Mouse (Mus musculus): ENCODE measurements around the gene Rarres2. TPM values are rescaled to one million over a fixed set of nuclear protein-coding genes. Genes with fewer than 3 reads are reported as not detected.

Rarres2 gene
- polyA plus RNA-seq (2015; fragmentation: Nextera tagmentation; extraction: Ambion mirVana): 55.4 and 68.7 TPM in 2 replicates

DNA sequence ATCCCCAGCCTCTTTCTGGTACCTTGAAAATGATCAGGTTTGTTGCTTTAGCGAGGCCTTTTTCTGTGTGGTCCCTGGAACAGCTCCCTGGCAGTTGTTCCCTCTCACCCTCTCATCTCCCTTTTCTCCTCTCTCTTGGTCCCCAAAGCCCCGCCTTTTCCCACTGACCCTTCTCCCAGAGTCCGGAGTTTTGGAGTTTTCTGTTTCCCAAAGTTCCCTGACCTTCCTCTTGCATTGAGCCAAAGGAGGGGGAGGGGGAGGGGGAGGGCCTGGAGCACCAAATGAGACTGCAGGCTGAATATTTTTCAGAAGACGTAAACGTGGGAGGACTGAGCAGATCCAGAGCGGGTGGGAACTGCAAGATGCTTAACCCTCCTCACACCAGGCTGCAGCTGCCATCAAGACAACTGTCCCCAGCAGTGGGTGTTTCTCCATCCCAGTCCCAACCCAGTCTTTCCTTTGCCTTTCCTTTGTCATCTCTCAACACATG lies at the start of gene Rarres2:
TSS of gene Rarres2 (minus strand) at position 218 of the 490 bp plus-strand sequence.
- no peaks in the 10 kb centered on the region for H3K9me3 ChIP-seq (replicated peaks)
- peak within 1 kb of the TSS; percentile 47 for H3K4me2 ChIP-seq
- peaks cover 43% of the 10 kb centered on the region for H3K4me1 ChIP-seq
- 10% methylated on average over 6 of the region's 6 CpGs for WGBS
- no peaks in the 10 kb centered on the region for H3K36me3 ChIP-seq
- H3K27me3 ChIP-seq: no peaks in the 10 kb centered on the region
- H3K27ac ChIP-seq: peak within 1 kb of the TSS; percentile 75
- H3K9ac ChIP-seq: no peak within 1 kb of the TSS
- ATAC-seq (replicated peaks; ENCODE audit: low FRiP score): peak; percentile 58
- H3K4me3 ChIP-seq (replicated peaks): peak within 1 kb of the TSS; percentile 12

DNA sequence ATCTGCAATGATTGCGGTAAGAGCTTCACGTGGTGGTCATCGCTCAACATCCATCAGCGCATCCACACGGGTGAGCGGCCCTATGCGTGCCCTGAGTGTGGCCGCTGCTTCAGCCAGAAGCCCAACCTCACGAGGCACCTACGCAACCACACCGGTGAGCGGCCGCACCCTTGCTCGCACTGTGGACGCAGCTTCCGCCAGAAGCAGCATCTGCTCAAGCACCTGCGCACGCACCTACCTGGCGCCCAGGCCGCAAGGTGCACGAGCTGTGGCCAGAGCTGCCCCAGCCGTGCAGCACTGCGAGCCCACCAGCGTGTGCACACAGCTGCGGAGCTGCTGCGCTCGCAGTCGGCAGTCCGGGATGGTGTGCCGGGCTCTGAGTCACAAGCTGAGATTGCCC lies 47.4 kb upstream of the Rarres2 start:
- H3K9ac ChIP-seq: no peak overlapping the region
- H3K9me3 ChIP-seq (replicated peaks): no peaks in the 10 kb centered on the region
- H3K4me1 ChIP-seq: no peaks in the 10 kb centered on the region
- no peak overlapping the region for H3K27ac ChIP-seq
- H3K27me3 ChIP-seq: no peaks in the 10 kb centered on the region
- no peak overlapping the region for H3K4me2 ChIP-seq
- no peak overlapping the region for H3K4me3 ChIP-seq (replicated peaks)
- ATAC-seq (replicated peaks; ENCODE audit: low FRiP score): no peak
- 93% methylated on average over 30 of the region's 30 CpGs for WGBS
- peaks cover 29% of the 10 kb centered on the region for H3K36me3 ChIP-seq

DNA sequence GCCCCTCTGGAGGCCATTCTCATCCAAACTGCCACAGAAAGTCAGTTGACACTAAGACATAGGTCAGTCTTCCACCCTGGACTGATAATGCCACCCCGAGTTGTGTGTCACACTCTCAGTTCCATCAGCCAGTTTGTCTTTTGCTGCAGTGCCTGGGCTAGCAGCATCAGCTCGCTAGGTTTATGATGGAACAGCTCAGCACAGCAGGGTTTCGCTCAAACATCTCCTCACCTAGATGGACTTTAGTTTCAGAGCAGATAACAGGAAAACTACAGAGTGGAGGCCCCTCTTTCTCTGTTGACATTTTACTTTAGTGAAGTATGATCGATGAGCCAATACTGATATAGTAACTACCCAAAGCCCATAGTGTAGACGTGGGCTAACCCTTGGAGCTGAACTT lies 42.2 kb upstream of the Rarres2 start:
- ATAC-seq (replicated peaks; ENCODE audit: low FRiP score): no peak
- WGBS: 91% methylated on average over 5 of the region's 5 CpGs

DNA sequence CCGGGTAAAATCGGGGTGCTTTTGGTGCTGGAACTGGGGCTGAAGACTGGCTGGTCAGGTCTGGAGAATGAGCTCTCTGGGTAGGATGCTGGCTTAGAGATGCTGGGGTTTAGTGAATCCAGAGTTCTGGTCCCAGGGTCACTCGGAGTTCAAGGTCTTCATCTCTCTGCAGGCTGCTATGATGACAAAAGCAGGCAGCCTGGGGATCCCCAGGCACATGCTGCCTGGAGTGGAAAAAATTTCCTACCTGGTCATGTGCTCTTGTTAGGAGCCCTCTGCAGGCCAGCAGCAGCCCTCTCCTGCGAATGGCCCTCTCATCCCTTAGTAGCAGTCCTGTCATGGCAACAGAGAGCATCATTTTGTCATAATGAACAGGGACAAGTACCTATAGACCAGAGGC lies 40.9 kb upstream of the Rarres2 start:
- WGBS: 95% methylated on average over 4 of the region's 4 CpGs
- no peaks in the 10 kb centered on the region for H3K27me3 ChIP-seq
- ATAC-seq (replicated peaks; ENCODE audit: low FRiP score): no peak
- H3K4me1 ChIP-seq: no peaks in the 10 kb centered on the region
- H3K36me3 ChIP-seq: peaks cover 23% of the 10 kb centered on the region
- H3K27ac ChIP-seq: no peak overlapping the region
- H3K4me2 ChIP-seq: no peak overlapping the region
- H3K9me3 ChIP-seq (replicated peaks): no peaks in the 10 kb centered on the region
- no peak overlapping the region for H3K9ac ChIP-seq
- no peak overlapping the region for H3K4me3 ChIP-seq (replicated peaks)

More for the DNA sequence above, 42.2 kb upstream of the Rarres2 start:
- H3K36me3 ChIP-seq: peaks cover 32% of the 10 kb centered on the region
- H3K27ac ChIP-seq: no peak overlapping the region
- no peaks in the 10 kb centered on the region for H3K9me3 ChIP-seq (replicated peaks)
- H3K4me3 ChIP-seq (replicated peaks): no peak overlapping the region
- no peak overlapping the region for H3K4me2 ChIP-seq
- no peaks in the 10 kb centered on the region for H3K27me3 ChIP-seq
- no peak overlapping the region for H3K9ac ChIP-seq
- no peaks in the 10 kb centered on the region for H3K4me1 ChIP-seq

DNA sequence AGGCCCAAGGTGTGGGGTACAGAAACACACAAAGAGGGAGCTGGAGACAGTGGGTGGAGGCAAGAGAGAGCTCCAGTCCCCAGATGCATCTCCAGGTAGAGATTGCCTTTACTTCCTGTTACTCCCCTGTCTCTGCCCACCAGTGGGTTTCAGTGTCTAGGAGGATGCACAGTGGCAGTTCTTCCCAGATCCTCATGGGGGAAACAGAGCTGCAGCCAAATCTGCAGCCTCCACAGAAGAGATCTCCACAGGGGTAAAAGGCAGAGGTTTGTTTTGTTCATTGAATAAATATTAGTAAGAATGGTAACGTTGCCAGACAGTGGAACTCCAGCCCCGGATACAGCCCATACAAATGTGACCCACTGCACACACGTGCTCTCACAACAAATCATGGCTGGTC lies 38.1 kb upstream of the Rarres2 start:
- H3K4me2 ChIP-seq: no peak overlapping the region
- peaks cover 23% of the 10 kb centered on the region for H3K36me3 ChIP-seq
- 87% methylated on average over 3 of the region's 3 CpGs for WGBS
- no peaks in the 10 kb centered on the region for H3K9me3 ChIP-seq (replicated peaks)
- no peaks in the 10 kb centered on the region for H3K4me1 ChIP-seq
- H3K27ac ChIP-seq: no peak overlapping the region
- H3K9ac ChIP-seq: no peak overlapping the region
- H3K4me3 ChIP-seq (replicated peaks): no peak overlapping the region
- H3K27me3 ChIP-seq: no peaks in the 10 kb centered on the region
- no peak for ATAC-seq (replicated peaks; ENCODE audit: low FRiP score)

DNA sequence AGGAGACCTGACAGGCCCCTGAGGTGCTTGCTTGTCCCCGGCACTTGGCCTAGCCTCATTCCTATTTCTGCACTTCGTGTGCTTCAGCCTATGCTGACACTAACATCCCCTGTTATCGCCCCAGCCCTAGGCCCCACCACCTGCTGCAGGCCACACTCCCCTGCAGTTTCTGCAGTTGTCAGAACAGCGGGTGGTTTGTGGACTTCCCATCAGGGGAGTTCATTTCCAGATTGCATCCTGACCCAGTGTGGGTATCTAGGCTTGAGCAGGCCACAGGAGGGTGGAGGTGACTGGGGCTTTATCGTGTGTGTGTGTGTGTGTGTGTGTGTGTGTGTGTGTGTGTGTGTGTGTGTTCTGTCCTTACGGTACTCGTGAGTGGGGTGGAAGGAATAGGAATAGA lies 36.9 kb upstream of the Rarres2 start:
- 83% methylated on average over 7 of the region's 7 CpGs for WGBS
- Histone ChIP-seq H3K9ac (no peak overlapping the region), H3K27me3 (no peaks in the 10 kb centered on the region), H3K4me2 (no peak overlapping the region), H3K9me3 (replicated peaks) (no peaks in the 10 kb centered on the region), H3K27ac (no peak overlapping the region), H3K4me3 (replicated peaks) (no peak overlapping the region), H3K4me1 (no peaks in the 10 kb centered on the region), H3K36me3 (peaks cover 20% of the 10 kb centered on the region)
- no peak for ATAC-seq (replicated peaks; ENCODE audit: low FRiP score)

DNA sequence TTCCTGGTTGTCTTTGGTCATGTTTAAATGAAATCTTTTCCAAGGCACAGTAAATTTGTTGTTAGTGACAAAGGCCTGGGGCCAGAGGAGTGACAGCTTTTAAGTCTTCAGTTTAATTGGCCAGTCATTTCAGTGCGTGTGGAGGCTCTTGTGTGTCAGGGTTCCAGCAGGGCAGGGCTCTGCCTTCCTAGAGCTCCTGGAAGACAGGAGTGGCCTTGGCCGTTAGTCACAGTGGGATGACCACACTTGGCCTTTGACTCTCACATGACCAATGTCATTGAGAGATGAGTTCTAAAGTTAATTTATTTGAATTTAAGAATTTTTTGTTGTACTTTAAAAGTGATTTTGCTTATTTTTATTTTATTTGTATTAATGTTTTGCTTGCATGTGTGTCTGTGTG lies 35.5 kb upstream of the Rarres2 start:
- Histone ChIP-seq H3K9ac (no peak overlapping the region), H3K36me3 (peaks cover 8% of the 10 kb centered on the region; the same call in 1 of the 2 replicates), H3K27me3 (no peaks in the 10 kb centered on the region), H3K4me2 (no peak overlapping the region), H3K27ac (no peak overlapping the region), H3K4me3 (replicated peaks) (no peak overlapping the region), H3K4me1 (no peaks in the 10 kb centered on the region), H3K9me3 (replicated peaks) (no peaks in the 10 kb centered on the region)
- 52% methylated on average over 2 of the region's 2 CpGs for WGBS
- ATAC-seq (replicated peaks; ENCODE audit: low FRiP score): no peak

DNA sequence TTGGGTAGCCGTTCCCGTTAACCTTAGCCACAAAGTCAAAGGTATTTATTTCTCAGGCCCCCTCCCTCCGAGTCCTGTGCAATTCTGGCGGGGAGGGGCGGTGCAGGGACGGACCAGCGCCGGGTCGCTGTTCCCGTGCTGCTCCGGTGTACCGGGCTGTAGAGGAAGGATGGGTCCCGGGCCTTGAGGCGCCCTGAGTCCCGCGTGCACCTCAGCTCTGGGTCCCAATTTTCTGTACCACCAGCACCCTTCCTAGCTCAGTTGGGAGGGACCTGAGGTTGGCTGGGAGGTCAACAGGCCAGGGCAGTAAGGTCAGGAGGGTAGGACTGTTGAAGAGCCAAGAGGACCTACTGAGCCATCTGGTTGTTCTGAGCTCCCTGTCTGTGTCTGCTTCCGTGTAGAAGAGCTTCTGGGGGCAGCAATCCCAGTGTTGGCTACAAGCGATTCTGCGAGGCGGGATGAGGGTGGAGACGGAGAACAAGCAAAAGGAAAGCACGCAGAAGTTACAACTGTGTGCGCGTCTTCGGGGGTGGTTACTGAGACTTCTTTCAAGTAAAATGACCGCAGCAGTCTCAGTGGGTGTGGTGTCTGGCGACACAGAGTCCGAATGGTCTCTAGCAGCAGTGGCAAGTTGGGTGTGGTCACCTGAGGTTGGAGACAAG lies 29.6 kb upstream of the Rarres2 start:
- peaks cover 10% of the 10 kb centered on the region for H3K9me3 ChIP-seq (replicated peaks)
- peak overlapping the region; percentile 65 for H3K4me3 ChIP-seq (replicated peaks)
- peak overlapping the region; percentile 70 for H3K9ac ChIP-seq
- peak; percentile 80 for ATAC-seq (replicated peaks; ENCODE audit: low FRiP score)
- H3K4me1 ChIP-seq: peaks cover 17% of the 10 kb centered on the region
- H3K36me3 ChIP-seq: peaks cover 41% of the 10 kb centered on the region
- no peaks in the 10 kb centered on the region for H3K27me3 ChIP-seq
- H3K27ac ChIP-seq: peak overlapping the region; percentile 65
- WGBS: 1% methylated on average over 28 of the region's 28 CpGs
- H3K4me2 ChIP-seq: peak overlapping the region; percentile 87

DNA sequence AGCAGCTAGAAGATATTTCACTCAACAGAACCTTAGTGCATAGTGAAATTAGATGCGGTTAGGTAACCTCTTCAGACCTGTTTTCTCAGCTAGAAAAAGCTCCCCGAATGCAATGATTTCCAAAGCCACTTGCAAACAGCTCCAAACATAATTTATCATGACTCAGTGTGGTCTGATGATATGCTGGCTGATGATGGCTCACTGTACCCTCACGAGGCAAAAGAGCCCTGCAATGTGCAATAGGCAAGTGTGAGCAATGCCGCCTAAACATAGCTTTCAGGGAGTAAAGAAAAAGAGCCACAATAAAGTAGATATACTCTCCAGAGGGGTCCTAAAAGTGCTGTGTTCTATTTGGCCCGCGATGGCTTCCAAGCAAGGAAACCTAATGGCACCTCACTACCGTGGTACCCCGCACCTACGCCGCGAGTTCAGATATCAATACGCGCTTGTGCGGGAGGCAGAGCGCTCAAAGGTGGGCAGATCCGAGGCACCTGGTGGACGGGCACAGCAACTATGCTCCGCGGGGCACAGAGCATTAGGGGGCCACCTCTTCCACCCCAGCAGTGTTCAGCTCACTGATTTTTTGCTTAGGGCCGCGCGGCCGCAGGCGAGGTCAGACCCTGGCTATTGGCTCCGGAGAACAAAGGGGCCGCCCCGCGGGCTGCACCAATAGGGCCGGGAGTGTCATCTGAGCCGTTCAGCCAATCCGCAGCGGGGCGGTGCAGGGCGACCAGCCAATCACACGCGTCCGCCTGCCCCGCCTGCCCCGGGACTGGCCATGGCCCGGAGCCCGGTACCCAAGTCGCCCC lies 28.9 kb upstream of the Rarres2 start, which contains the start of gene Zfp775:
TSS of gene Zfp775 (plus strand) at position 793 of the 809 bp plus-strand sequence.
- WGBS: 4% methylated on average over 33 of the region's 42 CpGs
- H3K36me3 ChIP-seq: peaks cover 48% of the 10 kb centered on the region

DNA sequence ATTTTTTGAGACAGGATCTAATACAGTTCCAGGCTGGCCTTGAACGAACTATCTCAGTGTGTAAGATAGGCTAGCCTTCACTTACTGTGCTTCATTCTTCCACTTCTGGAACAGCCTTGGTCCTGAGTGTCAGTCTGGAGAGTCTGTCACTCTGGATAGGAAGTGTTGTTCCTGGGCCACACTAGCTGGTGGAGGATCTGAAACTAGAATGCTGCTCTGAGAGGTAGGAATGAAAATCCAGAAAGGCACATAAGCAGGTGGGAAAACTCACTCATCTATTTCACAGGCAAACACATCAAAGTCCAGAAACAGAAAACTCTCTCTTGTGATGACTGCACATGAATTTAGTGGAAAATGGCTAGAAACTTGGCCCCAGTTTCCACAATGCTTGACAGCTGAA lies 28.0 kb upstream of the Rarres2 start:
- Histone ChIP-seq H3K9me3 (replicated peaks) (peaks cover 26% of the 10 kb centered on the region), H3K4me2 (no peak overlapping the region), H3K27ac (peak overlapping the region; percentile 91), H3K4me1 (peaks cover 18% of the 10 kb centered on the region), H3K9ac (no peak overlapping the region), H3K36me3 (peaks cover 57% of the 10 kb centered on the region), H3K27me3 (no peaks in the 10 kb centered on the region), H3K4me3 (replicated peaks) (no peak overlapping the region)
- WGBS: 90% methylated on average over 1 of the region's 1 CpGs
- no peak for ATAC-seq (replicated peaks; ENCODE audit: low FRiP score)

More for the DNA sequence above, 28.9 kb upstream of the Rarres2 start, which contains the start of gene Zfp775:
- Histone ChIP-seq H3K27ac (peak within 1 kb of the TSS; percentile 91), H3K4me2 (peak within 1 kb of the TSS; percentile 87), H3K9me3 (replicated peaks) (peaks cover 17% of the 10 kb centered on the region), H3K27me3 (no peaks in the 10 kb centered on the region), H3K4me3 (replicated peaks) (peak within 1 kb of the TSS; percentile 65), H3K4me1 (peaks cover 17% of the 10 kb centered on the region), H3K9ac (peak within 1 kb of the TSS; percentile 70)
- peak; percentile 99 for ATAC-seq (replicated peaks; ENCODE audit: low FRiP score)

DNA sequence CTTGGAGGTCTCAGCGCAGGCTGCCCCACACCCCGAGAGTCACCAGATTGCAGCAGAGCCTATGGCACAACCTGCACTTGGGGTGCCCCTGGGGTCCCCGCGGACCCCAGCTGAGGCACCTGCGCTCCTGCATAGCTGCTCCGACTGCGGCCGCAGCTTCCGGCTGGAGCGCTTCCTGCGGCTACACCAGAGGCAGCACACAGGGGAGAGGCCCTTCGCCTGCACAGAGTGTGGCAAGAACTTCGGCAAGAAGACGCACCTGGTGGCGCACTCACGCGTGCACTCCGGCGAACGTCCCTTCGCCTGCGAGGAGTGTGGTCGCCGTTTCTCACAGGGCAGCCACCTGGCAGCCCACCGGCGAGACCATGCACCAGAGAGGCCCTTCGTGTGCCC lies 24.6 kb upstream of the Rarres2 start:
- Histone ChIP-seq H3K27me3 (no peaks in the 10 kb centered on the region), H3K9ac (no peak overlapping the region), H3K4me3 (replicated peaks) (no peak overlapping the region), H3K4me1 (peaks cover 29% of the 10 kb centered on the region), H3K9me3 (replicated peaks) (peaks cover 29% of the 10 kb centered on the region), H3K4me2 (no peak overlapping the region), H3K36me3 (peaks cover 57% of the 10 kb centered on the region), H3K27ac (no peak overlapping the region)
- 96% methylated on average over 27 of the region's 27 CpGs for WGBS
- ATAC-seq (replicated peaks; ENCODE audit: low FRiP score): no peak

DNA sequence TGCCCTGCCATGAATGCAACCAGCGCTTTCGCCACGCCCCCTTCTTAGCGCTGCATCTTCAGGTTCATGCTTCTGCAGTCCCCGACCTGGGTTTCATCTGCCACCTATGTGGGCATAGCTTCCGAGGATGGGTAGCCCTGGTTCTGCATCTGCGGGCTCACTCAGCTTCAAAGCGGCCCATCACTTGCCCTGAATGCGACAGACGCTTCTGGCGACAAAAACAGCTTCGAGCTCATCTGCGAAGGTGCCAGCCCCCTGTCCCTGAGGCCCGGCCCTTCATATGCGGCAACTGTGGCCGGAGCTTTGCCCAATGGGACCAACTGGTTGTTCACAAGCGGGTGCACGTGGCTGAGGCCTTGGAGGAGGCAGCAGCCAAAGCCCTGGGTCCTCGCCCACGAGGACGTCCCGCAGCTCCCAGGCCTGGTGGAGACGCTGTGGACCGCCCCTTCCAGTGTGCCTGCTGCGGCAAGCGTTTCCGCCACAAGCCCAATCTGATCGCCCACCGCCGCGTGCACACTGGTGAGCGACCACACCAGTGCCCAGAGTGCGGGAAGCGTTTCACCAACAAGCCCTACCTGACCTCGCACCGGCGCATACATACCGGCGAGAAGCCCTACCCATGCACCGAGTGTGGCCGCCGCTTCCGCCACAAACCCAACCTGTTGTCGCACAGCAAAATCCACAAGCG lies 24.1 kb upstream of the Rarres2 start:
- 98% methylated on average over 45 of the region's 45 CpGs for WGBS
- H3K4me3 ChIP-seq (replicated peaks): no peak overlapping the region
- H3K27ac ChIP-seq: no peak overlapping the region
- H3K4me2 ChIP-seq: no peak overlapping the region
- no peak for ATAC-seq (replicated peaks; ENCODE audit: low FRiP score)
- peaks cover 57% of the 10 kb centered on the region for H3K36me3 ChIP-seq
- peaks cover 29% of the 10 kb centered on the region for H3K4me1 ChIP-seq
- peaks cover 29% of the 10 kb centered on the region for H3K9me3 ChIP-seq (replicated peaks)
- H3K27me3 ChIP-seq: no peaks in the 10 kb centered on the region
- no peak overlapping the region for H3K9ac ChIP-seq

Measured in kidney, embryonic 15.5 days (tissue).